Mouse (Mus musculus) thymus, postnatal 25 days (tissue): ENCODE data around the gene Ankrd13b.

Experiments used
- DNase-seq: peaks from one replicate; pipeline ENCODE4 v3.0.0; 2022

Ankrd13b gene

DNA sequence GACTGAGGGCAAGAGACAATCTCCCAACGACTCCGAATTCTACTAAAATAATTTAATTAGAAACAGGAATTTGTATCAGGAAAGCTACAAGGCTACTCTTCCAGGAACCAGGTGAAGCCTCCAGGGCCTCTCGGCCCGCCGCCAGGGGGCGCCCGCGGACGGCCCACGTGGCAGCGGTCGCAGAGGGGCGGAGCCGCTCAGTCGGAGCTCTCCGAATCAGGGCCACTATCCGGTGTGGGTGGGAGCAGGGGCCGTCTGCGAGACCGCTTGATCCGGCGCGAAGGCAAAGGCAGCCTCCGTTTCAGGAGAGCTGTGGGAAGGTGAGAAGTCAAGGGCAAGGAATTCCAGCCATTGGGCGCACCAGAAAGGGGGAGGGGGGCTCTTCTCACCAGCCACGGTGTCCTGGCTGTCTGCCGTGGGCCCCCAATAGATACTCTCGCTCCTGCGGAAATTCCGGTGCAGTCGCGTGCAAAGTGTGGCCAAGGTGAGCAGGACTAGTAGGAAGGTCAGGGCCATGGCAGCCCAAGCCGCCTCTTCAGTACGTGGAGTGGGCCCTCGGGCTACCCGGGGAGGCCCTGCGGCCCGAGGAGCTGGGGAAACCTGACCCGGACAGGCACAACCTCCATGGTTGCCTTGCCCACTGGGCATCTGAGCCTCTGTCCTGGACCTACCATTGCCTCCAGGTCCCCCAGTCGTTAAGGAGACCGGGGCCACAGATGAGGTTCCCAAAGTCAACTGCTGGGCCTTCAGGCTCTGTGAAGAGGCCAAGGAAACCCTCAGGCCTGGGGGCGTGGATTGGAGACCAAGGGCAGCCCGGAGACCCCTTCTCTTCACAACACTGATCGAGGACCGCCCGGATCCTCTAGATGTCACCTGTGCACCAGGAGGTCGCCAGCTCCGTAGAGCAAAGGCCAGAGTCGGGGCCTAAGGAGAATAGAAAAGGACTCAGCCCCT, 18.9 kb upstream of the Ankrd13b start:
- peak; percentile 88 for DNase-seq

DNA sequence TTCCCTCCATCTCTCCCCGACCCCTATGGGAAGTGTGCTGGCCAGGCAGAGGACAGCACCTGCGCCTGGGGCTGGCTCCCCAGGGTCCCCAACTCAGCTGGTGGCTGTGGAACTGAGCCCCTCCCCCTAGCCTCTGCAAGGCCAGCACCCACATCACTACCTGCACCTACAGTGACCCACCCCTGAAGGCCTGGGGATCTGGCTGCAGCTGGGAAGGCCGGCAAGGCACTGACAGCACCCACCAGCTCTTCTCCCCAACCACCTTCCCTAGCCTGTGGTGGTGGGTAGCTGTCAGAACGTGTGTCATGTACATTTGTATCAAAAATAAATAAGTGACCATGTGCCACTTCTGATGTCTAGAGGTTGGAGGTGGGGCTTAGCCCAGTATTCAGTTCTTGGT, 17.9 kb upstream of the Ankrd13b start:
- DNase-seq, result no peak

DNA sequence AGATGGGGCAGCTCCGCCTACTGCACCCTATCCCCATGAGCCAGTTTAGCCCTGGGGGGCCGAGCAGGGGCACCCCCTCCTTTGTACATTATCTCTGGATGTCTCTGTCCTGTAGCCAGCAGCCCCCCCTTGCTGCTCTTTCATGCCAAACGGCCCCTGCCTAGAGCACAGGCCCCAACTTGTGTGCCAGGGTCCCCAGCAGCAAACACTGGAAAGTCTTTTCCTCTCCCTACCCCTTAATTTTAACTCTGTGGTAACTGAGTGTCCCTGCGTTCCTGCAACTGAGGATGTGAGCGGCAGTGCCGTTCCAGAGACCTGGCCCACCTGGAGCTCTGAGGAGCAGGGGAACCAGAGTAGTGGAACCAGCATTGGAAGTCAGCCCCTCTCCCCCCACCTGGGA, 17.5 kb upstream of the Ankrd13b start:
- DNase-seq, result no peak

DNA sequence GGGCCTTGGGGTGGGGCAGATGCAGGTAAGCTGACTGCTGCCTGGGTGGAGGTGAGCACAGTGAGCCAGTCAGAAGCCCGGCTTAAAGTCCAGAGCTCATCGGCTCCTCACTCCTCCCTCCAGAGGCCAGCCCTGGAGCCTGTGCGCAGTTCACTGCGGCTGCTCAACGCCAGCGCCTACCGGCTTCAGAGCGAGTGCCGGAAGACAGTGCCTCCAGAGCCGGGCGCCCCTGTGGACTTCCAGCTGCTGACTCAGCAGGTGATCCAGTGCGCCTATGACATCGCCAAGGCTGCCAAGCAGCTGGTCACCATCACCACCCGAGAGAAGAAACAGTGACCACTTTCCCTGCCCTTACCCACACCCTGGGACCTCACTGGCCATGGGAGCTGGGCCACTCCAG, 16.8 kb upstream of the Ankrd13b start:
- no peak for DNase-seq

DNA sequence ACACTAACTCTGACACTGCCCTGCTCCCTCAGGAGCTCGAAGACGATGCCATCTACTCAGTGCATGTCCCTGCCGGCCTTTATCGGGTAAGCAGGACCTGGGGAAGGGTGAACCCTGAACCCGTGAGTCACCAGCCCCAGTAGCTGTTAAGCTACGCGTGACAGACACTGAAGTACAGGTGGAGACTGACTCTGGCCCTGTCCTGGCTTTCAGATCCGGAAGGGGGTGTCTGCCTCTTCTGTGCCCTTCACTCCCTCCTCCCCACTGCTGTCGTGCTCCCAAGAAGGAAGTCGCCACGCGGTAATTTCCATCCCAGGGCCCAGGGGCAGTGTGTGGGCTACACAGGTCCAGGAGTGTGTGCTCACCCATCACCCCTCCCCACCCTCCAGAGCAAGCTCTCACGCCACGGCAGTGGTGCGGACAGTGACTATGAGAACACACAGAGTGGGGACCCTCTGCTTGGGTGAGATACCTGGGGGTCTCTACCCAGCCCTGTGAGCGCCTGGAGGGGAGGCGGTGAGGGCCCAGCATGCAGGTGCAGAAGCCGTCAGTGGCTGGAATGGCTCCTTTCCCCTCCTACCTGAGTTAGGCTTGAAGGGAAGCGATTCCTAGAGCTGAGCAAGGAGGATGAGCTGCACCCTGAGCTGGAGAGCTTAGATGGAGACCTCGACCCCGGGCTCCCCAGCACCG, 16.0 kb upstream of the Ankrd13b start:
- DNase-seq, result no peak

DNA sequence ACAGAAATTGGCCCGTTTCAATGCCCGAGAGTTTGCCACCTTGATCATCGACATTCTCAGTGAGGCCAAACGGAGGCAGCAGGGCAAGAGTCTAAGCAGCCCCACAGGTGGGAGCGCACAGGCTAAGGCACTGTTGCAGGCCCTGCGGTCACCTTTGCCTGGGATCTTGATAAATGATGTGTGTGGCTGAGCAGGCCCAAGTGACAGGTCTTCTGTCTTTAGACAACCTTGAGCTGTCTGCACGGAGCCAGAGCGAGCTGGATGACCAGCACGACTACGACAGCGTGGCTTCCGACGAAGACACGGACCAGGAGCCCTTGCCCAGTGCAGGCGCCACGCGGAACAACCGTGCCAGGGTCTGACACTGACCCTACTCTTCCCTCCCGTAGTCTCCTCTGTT, 14.9 kb upstream of the Ankrd13b start:
- DNase-seq, result no peak

DNA sequence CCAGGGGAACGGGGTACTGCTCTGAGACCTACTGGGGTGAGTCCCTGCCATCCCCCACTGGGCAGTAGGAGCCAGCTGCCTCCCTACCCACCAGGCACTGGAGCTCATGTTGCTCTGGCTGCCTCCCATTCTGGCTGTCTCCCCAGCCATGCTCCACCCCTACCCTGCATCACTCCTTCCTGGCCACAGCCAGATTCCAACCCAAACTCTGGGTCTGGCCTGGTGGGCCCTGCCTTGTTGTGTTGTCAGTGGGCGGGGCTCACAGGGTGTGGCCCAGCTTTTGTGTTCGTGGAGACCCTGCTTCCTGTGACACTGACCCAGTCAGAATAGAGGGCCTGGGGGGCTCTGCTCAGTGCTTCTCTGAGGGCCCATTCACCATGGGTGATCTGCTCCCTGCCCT, 14.0 kb upstream of the Ankrd13b start:
- no peak for DNase-seq

DNA sequence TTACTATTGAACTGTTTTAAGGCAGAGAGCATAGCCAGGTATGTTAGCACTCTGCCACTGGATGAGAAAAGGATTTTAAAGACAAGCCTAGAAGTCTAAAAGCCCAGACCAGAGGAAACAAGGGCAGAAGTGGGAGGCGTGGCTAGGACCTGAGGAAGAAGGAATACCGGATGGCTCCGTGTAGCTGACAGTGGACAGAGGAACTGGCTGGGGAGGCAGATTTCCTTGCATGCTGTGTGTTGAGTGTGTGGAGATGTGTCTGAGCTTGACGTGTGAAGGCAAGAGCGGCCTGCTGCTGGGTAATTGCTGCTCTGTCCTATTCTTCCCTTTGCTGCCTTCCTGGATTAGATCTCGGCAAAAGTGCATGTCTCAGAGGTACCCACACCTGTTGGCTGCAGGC, 13.0 kb upstream of the Ankrd13b start:
- DNase-seq, result no peak

DNA sequence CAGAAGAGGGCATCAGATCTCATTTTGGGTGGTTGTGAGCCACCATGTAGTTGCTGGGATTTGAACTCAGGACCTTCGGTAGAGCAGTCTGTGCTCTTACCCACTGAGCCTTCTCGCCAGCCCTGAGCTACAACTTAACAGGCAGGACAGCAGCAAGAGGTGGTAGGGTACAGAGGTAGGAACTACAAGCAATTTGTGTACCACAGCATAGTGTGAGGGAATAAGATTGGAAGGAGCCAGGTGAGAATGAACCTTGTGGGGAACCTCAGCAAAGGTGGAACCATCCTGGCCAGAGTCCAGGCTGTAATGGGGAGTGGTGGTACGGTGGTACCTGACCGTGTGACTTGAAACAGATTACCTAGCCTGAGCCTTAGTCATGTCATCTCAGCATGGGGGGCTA, 12.5 kb upstream of the Ankrd13b start:
- DNase-seq, result no peak

DNA sequence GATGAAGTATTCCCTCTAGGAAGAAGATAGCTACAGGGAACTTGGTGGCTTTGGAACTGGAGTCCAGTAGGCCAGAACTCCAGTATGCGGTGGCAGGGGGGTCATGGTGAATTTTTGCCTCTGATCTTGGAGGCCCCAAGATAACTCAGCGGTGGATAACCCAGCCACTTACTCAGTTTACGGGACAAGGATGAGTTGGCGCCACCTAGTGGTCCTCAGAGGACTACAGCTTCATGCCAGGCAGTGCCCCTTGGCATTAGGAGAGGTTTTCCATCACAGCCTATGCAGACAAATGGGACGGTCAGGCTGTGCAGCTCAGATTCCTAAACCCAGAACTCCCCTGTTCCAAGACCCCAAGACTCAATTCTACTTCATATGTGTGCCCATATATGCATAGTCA, 11.9 kb upstream of the Ankrd13b start:
- peak; percentile 78 for DNase-seq

DNA sequence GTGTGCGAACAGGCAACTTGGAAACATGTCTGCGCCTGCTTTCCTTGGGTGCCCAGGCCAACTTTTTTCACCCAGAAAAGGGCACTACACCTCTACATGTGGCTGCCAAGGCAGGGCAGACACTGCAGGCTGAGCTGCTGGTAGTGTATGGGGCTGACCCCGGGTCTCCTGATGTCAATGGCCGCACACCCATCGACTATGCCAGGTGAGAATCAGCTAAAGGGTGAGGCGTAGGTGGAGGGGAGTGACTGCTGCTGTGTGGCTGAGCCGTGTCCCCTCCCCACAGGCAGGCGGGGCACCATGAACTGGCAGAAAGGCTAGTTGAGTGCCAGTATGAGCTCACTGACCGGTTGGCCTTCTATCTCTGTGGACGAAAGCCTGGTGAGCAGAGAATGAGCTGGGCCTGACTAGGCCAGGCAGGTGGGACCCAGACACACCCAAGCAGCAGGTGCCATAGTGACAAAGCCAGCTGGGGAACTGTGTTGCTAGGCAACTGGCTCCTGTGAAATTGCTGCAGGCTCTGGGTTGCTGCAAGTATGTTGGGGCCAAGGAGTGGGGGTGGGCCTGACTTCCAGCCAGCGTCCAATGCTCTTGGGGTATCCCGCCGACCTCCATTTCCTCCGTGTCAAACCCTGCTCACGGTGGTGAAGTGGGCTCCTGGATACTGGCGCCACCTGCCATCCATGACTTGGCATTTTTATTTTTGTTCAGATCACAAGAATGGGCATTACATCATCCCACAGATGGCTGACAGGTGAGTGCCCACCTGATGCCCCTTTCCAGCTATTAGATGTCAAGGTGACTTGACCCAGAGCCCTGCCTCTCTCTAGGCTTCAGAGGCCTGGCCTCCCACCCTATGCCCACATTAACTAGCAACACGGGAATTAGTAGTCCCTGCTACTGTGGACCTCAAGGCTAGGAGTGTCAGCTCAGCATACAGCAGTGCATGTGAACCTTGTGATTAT, 11.2 kb upstream of the Ankrd13b start:
- DNase-seq, result no peak

DNA sequence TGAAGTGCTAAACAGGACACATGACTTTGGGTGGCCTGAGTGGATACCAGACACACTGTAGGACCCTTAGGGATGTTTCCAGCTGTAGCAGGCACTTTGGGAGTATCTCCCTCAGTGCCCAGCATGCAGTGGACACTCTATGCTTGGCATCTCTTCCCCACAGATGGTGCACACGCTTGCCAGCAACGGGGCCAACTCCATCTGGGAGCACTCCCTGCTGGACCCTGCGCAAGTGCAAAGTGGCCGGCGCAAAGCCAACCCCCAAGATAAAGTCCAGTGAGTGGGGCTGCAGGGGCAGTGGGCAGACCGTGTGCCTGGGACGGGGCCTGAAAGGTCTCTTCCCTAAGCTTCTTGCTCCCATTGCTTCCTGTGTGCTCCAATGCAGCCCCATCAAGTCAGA, 9.9 kb upstream of the Ankrd13b start:
- DNase-seq, result no peak

DNA sequence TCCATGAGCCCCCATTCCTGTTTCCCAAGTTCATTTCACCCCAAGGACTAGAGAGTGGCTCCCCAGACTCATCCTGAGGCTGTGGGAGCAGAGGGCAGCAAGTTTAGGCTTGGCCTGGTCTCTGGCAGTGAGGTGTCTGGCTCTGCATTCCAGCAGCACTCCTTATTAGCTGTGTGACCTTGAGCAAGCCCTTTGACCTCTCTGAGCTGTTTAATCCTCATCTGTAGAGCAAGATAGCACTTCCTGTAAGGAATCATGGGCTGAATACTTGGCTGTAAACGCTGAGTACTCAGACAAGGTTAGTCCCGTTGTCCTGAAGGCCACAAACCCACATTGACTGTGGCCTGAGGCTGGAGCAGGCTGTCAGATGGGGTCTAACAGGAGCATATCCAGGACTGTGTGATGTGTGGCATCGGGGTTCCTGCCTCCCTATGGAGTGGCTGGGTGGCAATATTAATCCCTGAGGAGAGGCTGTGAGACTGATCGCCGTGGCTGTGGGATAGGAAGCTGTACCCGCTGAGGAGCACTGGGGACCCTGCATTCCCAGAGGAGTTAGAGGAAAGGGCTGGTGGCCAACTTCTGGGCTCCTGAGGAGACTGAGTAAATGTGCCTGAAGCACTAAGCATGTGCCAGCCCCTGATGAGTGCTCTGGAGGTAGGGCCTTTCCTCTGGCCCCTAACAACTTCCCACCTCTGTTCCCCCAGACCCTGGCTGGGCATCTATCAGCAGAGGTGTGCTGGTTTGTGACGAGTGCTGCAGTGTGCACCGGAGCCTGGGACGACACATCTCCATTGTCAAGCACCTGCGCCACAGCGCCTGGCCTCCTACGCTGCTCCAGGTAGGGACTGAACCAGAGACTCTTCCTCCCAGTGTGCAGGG, 9.0 kb upstream of the Ankrd13b start:
- no peak for DNase-seq

DNA sequence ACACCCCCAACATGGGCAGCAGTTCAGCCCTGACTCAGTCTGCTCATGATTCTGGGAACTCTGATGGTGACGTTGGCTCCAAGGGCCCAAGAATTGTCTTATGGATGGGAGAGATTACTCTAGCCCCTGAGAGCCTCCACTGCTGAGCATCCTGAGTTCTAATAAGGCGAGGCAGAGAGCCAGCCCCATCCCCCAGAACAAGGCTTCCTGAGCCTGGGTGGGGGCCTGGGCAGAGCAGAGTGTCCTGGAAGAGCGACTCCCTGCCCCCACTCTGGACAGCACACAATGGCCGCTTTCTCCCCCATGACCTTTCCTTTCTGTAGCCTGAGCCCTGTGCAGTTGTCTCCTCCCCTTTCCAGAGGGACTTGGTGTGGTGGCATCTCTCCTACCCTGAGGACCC, 8.4 kb upstream of the Ankrd13b start:
- no peak for DNase-seq

DNA sequence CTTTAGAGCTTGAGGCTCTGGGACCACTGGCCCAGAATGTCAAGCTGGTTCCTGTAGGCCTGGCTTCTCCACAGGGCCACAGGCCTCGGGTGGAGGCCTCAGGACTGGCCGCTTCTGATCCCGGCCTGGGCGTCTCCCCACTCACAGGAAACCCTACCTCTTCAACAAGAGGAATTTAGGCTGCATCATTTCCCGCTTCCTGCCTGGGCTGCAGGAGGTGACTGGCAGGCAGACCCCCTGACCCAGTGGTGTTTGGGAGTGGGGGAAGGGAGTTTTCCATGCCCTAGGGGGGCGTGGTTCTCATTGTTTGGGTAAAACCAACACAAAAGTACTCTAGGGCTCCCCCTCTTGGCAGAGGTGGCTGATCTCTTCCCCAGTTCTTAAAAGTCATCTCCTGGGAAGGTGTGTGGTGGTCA, 7.9 kb upstream of the Ankrd13b start:
- peak; percentile 69 for DNase-seq

DNA sequence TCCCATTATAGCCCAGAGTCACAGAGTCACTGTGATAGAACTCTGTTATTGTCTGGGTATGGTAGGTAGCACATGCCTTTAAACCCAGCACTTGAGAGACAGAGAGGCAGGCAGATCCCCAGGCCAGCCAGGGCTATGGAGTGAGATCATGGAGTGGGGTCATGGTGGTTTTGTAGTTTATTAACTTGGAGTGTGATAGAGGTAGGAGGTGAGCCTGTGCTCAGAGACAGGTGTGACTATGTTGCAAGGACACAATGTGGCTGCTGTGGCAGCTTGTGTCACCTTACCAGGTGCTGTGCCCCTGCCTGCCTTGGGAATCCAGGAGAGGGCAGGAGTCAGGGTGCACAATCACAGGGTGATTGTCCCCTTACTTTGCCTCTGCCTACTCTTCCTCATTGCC, 6.0 kb upstream of the Ankrd13b start:
- DNase-seq, result no peak

DNA sequence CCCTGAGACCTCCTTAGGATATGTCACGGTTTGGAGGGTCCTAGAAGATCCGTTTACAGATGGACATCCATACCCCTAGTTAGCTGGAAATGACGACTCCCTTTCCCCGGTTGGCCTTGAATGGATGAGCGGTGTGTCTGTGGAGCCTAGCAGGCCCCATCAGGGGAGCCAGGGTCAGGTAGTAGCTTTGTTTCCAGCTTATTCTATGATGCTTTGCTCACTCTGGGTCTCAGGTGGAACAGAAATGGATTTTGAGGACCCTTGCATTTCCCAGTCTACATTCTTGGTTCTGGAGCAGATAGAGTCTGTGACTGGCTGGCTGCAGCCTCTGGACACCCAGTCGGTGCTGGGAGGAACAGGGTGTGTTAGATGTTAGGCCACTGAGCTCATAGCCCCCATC, 5.3 kb upstream of the Ankrd13b start:
- no peak for DNase-seq

DNA sequence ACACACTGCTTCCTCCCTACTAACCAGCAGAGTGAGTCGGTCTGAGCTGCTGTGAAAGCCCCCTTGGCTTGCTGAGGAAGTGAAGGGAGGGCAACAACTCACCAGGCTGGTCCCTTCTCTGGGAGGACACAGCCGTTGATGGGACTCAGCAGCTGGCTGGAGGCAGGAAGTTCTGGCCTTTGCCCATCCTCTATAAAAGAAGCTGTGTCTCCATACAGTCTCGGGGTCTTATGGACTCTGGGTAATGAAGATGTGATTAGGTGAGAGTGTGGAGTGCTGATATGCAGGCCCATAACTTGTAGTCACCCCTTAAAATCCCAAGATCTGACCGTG, 4.8 kb upstream of the Ankrd13b start:
- DNase-seq, result no peak

DNA sequence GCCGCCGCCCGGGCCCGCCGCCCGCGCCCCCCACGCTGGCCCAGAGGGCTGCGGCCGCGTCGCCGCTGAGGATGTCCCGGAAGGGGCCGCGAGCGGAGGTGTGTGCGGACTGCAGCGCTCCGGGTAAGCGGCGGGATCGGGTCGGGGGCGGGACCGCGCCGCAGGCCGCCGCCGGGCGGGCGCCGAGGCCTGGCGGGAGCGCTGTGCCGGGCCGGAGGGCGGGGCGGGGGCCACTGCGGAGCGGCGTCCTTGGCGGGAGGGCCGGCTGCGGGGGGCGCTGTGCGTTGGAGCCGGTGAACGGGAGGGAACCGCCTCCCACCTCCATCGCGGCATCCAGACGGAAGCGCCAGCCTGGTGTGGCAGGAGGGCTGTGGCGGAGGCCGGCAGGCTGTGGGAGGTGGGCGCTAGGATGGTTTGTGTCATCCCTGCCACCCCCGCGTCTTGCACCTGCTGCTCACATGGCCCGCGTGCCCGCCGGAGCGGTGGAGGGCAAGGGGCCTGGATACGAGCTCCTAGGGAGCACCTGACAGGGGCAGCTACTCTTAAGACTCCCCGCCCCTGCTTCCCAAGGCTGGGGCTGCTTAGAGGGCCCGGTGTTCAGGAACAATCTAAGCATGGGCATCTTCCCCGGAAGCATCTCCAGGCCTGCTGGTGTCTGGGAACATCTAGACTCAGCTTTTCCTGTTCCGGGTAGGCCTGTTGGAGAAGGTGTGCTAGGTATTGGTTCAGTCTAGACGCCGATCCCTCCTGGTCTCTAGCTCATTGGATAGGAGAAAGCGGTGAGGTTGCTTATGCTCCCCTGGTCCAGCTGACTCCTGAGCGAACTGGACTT, 4.2 kb upstream of the Ankrd13b start, which contains the start of gene Git1:
TSS of gene Git1 (plus strand) at position 51 of the 832 bp plus-strand sequence.
- peak; percentile 65 for DNase-seq

DNA sequence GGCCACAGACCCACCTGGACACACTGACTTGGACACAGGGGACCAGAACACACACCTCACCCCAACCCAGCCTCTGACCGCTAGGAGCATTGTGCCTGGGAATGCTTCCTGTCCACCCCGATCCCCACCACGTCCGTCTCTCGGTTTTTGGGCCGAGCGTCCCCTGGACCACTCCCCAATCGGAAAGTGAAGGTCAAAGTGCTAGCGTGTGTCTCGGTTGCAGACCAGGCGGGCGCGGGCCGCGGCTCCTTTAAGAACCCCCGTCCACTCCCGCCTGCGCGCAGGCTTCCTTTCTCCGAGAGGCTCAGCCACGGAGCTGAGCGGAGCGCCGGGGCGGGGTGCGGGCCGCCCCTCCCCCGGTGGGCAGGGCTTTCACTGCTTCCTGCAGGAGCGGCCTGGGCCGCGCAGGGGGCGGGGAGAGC, 3.4 kb upstream of the Ankrd13b start:
- peak; percentile 93 for DNase-seq

DNA sequence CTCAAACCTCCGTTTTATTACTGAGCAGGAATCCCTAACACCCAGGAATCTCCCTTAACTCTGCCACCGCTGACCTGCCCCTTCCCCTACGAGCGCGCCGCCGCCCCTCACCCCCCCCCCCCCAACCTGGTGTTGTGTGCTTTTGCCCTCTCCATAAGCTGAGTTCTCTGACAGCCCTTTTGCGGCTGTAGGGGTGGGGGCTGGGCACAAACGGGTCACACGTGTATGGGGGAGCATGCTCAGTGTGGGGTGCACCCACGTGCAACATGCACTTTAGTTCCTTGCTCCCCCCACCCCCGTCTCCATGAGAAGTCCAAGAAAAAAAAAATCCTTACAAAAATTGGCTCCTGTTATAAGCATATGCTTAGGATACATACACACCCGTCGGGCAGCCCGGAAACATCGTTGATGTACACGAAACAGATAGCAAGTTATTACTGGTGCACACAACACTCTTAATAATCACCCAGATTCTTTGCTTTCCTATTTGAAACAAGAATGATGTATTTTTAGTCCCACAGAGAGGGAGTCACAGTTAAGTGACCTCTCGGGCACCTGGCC, 2.9 kb upstream of the Ankrd13b start:
- peak; percentile 66 for DNase-seq
